Mouse (Mus musculus): ENCODE measurements around the gene 4430402I18Rik. TPM values are rescaled to one million over a fixed set of nuclear protein-coding genes. Genes with fewer than 3 reads are reported as not detected.

Gene 4430402I18Rik
- total and polyA plus RNA-seq, 3 experiments, result 0.14 to 0.51 (median 0.15) TPM

GRCm38 (mm10) chr19:28917839-28918238, 49.8 kb downstream of the 4430402I18Rik start:
- TF ChIP-seq CHD1 (IDR thresholded peaks at IDR 0.05; ENCODE audit: low read depth, low read length), result no peak
- TF ChIP-seq SIN3A (IDR thresholded peaks at IDR 0.05; ENCODE audit: low read length), result no peak
- TF ChIP-seq ZKSCAN1 (IDR thresholded peaks at IDR 0.05; ENCODE audit: borderline replicate concordance, low read depth, low read length), result no peak
- TF ChIP-seq E2F4 (IDR thresholded peaks at IDR 0.05; ENCODE audit: insufficient replicate concordance, low read depth, low read length), result no peak
- TF ChIP-seq POLR2A (IDR thresholded peaks at IDR 0.05; ENCODE audit: low read depth, low read length), result no peak
- no peak for TF ChIP-seq JUND (conservative IDR thresholded peaks at IDR 0.05; ENCODE audit: low read depth, low read length)
- TF ChIP-seq POLR2AphosphoS2 (IDR thresholded peaks at IDR 0.05; ENCODE audit: low read depth, low read length), result no peak
- no peak for TF ChIP-seq CHD2 (IDR thresholded peaks at IDR 0.05; ENCODE audit: low read length)
- no peak for TF ChIP-seq MXI1 (IDR thresholded peaks at IDR 0.05; ENCODE audit: low read depth, low read length)
- TF ChIP-seq EP300 (IDR thresholded peaks at IDR 0.05; ENCODE audit: low read length), result no peak
- TF ChIP-seq RAD21 (IDR thresholded peaks at IDR 0.05; ENCODE audit: low read depth, low read length), result no peak
- TF ChIP-seq ELF1 (IDR thresholded peaks at IDR 0.05; ENCODE audit: low read depth, low read length), result no peak
- no peak for TF ChIP-seq USF2 (conservative IDR thresholded peaks at IDR 0.05; ENCODE audit: low read depth, low read length)
- no peak for TF ChIP-seq MEF2A (IDR thresholded peaks at IDR 0.05; ENCODE audit: borderline replicate concordance, low read depth, low read length)
- TF ChIP-seq NRF1 (IDR thresholded peaks at IDR 0.05; ENCODE audit: low read depth, low read length), result no peak
- no peak for TF ChIP-seq RCOR1 (conservative IDR thresholded peaks at IDR 0.05; ENCODE audit: low read depth, low read length)
- TF ChIP-seq JUN (IDR thresholded peaks at IDR 0.05; ENCODE audit: insufficient read depth, low read depth, low read length), result no peak
- no peak for TF ChIP-seq PAX5 (IDR thresholded peaks at IDR 0.05; ENCODE audit: low read length)
- dilution Hi-C loops (cut with MboI; ENCODE audit: extremely low pct_ligation_motif_present, extremely low pct_unique_long_range_greater_than_20kb, low sequenced_read_pairs), result no loop called here
- peaks cover 4 to 7% of the 10 kb centered on the region in 2 experiments; a peak in 3 of 4 replicates for H3K4me1 ChIP-seq (ENCODE audit: control insufficient read depth in 1 of 2, insufficient read depth in 2 of 2)

GRCm38 (mm10) chr19:28916492-28916891, 51.1 kb downstream of the 4430402I18Rik start:
- Histone ChIP-seq H3K36me3 (replicated peaks in 1 of 2; ENCODE audit: control insufficient read depth in 1 of 2, insufficient read depth in 1 of 2, low read length in 1 of 2) (no peaks in the 10 kb centered on the region), H3K9ac (ENCODE audit: insufficient read depth, low read depth) (no peak overlapping the region), H3K4me3 (replicated peaks in 1 of 3; ENCODE audit: low read depth in 2 of 3, low read length in 2 of 3, poor library complexity in 1 of 3) (no peak overlapping the region), H3K4me1 (ENCODE audit: control insufficient read depth in 1 of 2, insufficient read depth in 2 of 2) (peaks cover 0 to 5% of the 10 kb centered on the region in 2 experiments; a peak in 1 of 4 replicates), H3K4me2 (ENCODE audit: insufficient read depth, low read depth, poor library complexity, severe bottlenecking) (no peak overlapping the region), H3K27ac (ENCODE audit: insufficient read depth, low read depth) (no peak overlapping the region), H3K79me2 (replicated peaks; ENCODE audit: control insufficient read depth, extremely low read depth, insufficient read depth, poor library complexity, severe bottlenecking) (no peaks in the 10 kb centered on the region), H3K27me3 (replicated peaks) (no peaks in the 10 kb centered on the region), H3K9me3 (replicated peaks; ENCODE audit: low read length) (no peaks in the 10 kb centered on the region)
- DNase-seq (ENCODE audit: extremely low read depth), result no peak
- TF ChIP-seq BHLHE40 (IDR thresholded peaks at IDR 0.05; ENCODE audit: low read depth, low read length) (no peak), E2F4 (IDR thresholded peaks at IDR 0.05; ENCODE audit: insufficient replicate concordance, low read depth, low read length) (no peak), SIN3A (IDR thresholded peaks at IDR 0.05; ENCODE audit: low read length) (no peak), ZNF384 (IDR thresholded peaks at IDR 0.05; ENCODE audit: low read depth, low read length) (no peak), MYC (IDR thresholded peaks at IDR 0.05; ENCODE audit: low read depth, low read length) (no peak), ELF1 (IDR thresholded peaks at IDR 0.05; ENCODE audit: low read depth, low read length) (no peak), MEF2A (IDR thresholded peaks at IDR 0.05; ENCODE audit: borderline replicate concordance, low read depth, low read length) (no peak), IRF4 (IDR thresholded peaks at IDR 0.05; ENCODE audit: low read depth, low read length) (no peak), CHD2 (IDR thresholded peaks at IDR 0.05; ENCODE audit: low read length) (no peak), GABPA (IDR thresholded peaks at IDR 0.05; ENCODE audit: insufficient replicate concordance, low read depth, low read length) (no peak), CTCF (conservative IDR thresholded peaks at IDR 0.05 in 1 of 2, IDR thresholded peaks at IDR 0.05 in 1 of 2; ENCODE audit: low read depth in 2 of 2, low read length in 2 of 2) (no peak), POLR2AphosphoS2 (IDR thresholded peaks at IDR 0.05; ENCODE audit: low read depth, low read length) (no peak), MAX (IDR thresholded peaks at IDR 0.05; ENCODE audit: low read length) (no peak), ETS1 (conservative IDR thresholded peaks at IDR 0.05; ENCODE audit: low read depth, low read length) (no peak), NRF1 (IDR thresholded peaks at IDR 0.05; ENCODE audit: low read depth, low read length) (no peak), CHD1 (IDR thresholded peaks at IDR 0.05; ENCODE audit: low read depth, low read length) (no peak)
- dilution Hi-C loops (cut with MboI; ENCODE audit: extremely low pct_ligation_motif_present, extremely low pct_unique_long_range_greater_than_20kb, low sequenced_read_pairs) (no loop called here), in situ Hi-C loops (cut with MboI; ENCODE audit: low pct_ligation_motif_present, low pct_unique_long_range_greater_than_20kb, low sequenced_read_pairs) (no loop called here)

More at GRCm38 (mm10) chr19:28917839-28918238, 49.8 kb downstream of the 4430402I18Rik start:
- no peak for DNase-seq (ENCODE audit: extremely low read depth)
- in situ Hi-C loops (cut with MboI; ENCODE audit: low pct_ligation_motif_present, low pct_unique_long_range_greater_than_20kb, low sequenced_read_pairs), result no loop called here
- H3K9ac ChIP-seq (ENCODE audit: insufficient read depth, low read depth), result no peak overlapping the region
- no peaks in the 10 kb centered on the region for H3K79me2 ChIP-seq (replicated peaks; ENCODE audit: control insufficient read depth, extremely low read depth, insufficient read depth, poor library complexity, severe bottlenecking)
- H3K4me2 ChIP-seq (ENCODE audit: insufficient read depth, low read depth, poor library complexity, severe bottlenecking), result no peak overlapping the region
- H3K9me3 ChIP-seq (replicated peaks; ENCODE audit: low read length), result no peaks in the 10 kb centered on the region
- H3K27me3 ChIP-seq (replicated peaks), result no peaks in the 10 kb centered on the region
- no peak overlapping the region for H3K4me3 ChIP-seq (replicated peaks in 1 of 3; ENCODE audit: low read depth in 2 of 3, low read length in 2 of 3, poor library complexity in 1 of 3)
- no peaks in the 10 kb centered on the region for H3K36me3 ChIP-seq (replicated peaks in 1 of 2; ENCODE audit: control insufficient read depth in 1 of 2, insufficient read depth in 1 of 2, low read length in 1 of 2)
- no peak overlapping the region for H3K27ac ChIP-seq (ENCODE audit: insufficient read depth, low read depth)
